Mouse (Mus musculus): ENCODE measurements at regions not wholly inside any gene's neighbourhood (a gene's known extent, or its start where the extent isn't known, plus 50 kb on each side); places are given as distances from the start of the nearest gene placed in this dataset.
"Not testable (repeated sequence)": the region's sequence is repeated elsewhere in the genome, so short reads cannot be mapped to it uniquely, and the experiment has no call there.

DNA sequence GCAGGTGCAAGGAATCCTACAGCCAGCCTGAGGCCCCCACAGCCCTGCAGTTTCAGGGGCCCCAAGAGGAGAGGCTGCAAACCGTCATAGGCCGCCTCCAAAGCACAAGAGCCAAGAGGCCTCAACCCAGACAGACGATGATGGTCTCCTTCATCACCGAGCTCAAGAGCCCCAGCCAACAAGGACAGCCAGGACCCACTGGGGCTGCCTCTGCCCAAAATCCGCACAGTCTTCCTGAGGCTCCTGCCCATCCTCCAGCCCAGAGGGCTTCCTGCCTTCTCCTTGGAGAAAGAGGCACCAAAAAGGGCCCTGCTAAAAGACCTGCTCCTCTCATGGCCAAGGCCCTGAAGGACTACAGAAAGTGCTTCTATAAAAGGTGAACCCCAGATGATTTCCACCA lies 112.3 kb downstream of the Nus1 start:
- not testable (repeated sequence) for DNase-seq (ENCODE audit: low spot score in 2 of 2)

DNA sequence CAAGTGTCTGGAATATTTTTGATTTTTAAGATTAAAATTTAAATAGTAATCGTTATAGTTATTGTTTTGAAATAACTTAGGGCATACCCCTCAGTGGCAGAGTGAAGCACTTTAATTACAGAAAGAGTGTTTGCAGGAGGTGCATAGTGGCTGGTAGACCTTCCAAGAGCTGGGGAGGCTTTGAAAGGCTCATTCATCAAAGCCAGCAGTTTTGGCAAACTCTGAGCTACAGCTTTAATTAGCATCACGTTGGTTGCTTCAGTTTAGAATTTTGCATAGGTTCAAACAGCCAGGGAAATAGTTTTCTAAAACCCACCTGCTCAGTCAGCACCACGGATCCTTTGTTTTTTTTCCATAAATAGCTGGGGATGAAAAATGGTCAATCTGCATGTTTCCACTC lies 113.5 kb downstream of the Nus1 start:
- DNase-seq (ENCODE audit: low spot score in 2 of 2) = no peak

DNA sequence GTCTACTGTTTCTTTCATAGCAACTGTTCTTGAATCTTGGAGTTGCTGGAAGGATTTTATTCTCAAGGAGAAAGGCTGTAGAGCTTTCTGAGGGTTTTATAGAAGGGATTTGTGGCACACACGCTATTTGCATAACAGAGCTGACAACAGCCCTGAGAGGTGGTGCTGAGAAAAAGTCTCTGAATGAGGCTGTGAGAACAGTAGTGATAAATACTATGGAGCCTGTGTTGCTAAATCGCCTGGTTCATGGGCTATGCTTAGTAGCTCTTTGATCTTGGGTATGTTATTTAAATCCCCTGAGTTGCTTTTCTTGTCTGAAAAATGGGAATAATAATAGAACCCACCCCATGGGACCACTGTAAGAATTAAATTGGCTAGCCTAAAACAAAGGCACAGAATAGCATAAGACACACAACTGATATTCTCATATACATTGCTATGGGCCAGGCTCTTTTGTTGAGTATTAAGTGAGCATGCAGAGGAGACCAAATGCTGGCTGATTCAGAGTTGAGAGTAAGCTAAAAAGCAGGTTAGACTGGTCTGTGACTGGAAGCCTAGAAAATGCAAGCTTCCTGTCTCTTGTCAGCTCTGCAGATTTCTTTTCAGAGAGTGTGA lies 116.0 kb downstream of the Nus1 start:
- no peak for DNase-seq (ENCODE audit: low spot score in 2 of 2)

DNA sequence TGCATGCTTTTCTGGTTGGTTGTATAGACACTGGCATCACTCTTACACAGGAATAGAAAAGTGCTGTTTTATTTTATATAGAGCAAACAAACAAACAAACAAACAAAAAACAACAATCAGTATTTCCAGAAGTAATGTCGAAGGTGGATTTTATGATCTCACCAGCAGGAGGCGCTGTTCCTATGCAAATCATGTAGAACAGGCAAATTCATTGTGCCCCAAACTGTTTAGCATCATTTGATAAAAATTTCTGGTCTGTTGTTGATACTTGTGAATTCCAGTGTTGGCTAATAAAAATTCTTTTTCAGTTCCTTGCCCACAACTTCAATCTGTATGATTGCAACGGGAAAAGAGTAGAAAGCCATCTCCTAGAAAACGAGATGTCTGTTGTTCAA lies 116.5 kb downstream of the Nus1 start:
- peak in 1 of 2 experiments; percentile 25 for DNase-seq (ENCODE audit: low spot score in 2 of 2)

DNA sequence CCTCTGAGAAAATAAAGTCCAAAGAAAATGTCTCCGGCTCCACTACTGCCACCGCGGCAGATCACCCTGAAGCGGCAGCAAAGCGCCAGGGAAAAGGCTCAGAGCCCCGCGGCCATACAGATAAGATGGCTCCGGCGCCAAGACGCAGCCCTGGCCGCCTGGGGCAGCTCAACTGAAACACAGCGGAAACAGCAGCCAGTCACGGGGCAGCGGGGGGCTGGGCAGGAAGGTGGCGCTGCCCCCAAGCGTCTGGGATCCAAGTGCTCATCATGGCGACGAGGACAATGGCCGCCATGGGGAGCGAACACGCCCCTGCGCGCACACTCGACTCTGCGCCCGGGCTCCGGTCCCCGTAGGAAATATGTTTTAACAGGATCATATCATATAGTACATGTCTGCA lies 128.2 kb downstream of the Nus1 start:
- no peak for DNase-seq (ENCODE audit: low spot score in 2 of 2)

DNA sequence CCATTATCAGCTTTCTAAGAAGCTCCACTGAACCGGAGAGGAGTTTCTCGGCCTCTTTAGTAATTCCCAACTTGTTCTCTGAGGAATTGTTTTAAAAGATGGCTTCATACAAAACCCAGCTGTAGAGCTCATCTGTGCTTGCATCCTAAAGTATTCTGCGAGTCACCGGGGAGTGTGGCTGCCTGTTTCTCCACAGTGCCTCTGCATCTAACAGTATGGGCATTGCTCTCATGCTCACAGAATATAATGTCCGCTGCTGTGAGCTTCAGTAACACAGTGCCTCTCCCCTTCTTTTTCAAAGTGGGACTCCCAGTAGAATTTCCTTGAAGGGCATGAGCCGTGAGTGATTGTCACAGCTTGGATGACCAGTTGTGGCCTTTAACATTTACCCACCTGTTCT lies 113.0 kb upstream of the Slc35f1 start:
- no peak for DNase-seq (ENCODE audit: low spot score in 2 of 2)

DNA sequence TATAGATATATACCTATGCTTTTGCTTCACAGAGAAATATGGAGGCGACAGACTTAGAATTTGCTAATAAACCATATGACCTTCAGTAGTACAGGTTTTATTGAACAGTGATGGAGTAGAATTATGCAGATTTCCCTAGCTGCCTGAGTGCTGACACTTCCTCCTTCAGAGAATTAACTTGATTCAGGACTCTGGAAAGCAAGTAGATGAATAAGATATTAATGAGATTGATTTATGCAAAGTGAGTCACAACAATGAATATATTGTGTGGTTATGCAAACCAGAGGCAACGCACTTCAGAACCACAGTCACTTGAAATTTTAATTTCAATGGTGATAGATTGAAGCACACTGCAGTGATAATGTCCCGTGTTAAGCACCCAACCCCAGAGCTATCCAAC lies 112.5 kb upstream of the Slc35f1 start:
- DNase-seq (ENCODE audit: low spot score in 2 of 2) = no peak

DNA sequence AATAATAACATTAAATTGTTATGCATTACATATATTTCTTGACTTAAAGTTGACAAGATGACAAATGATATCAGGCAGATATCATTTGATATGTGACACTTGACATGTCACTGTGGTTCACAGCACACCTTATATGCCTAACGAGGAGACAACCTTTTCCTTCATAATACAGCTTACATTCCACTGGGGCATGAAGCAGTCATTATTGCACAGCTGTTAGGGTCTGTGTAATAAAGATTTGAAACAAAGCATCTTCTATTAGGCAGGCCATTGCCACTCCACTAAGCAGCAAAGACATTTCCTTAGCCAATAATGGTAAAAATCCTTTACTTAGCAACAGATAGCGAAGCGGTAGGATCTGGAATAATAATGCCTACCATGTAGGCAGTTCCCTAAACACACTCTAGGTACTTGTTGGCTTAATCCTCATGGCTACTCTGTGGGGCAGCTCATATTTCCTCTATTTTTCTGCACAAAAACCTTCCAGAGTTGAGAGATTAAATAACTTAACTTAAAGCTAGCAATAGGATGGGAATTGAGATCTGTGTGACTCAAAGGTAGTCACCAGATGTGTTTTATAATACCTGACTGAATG lies 112.0 kb upstream of the Slc35f1 start:
- no peak for DNase-seq (ENCODE audit: low spot score in 2 of 2)

DNA sequence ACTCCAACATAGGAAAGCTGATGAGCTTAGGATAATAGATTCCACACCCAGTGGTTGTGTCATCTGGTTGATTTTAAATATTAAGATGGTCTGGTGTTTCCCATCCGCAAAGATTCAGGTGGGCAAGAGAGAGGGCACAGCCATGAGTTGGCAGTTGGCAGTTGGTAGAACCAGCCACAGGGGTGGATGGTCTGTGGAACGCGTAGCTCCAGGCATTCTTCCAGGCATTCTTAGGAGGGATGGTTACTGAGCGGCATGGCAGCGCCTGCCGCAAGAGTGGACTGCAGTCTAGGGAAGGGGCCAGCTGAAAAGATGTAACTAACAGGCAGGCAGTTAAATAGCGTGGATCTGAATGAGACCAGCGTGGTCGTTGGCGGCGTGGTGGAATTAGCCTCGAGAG lies 96.6 kb upstream of the Slc35f1 start:
- no peak for DNase-seq (ENCODE audit: low spot score in 2 of 2)
